Mouse (Mus musculus): ENCODE data around the gene Kcnab1. TPM values are rescaled to one million over a fixed set of nuclear protein-coding genes. Genes with fewer than 3 reads are reported as not detected.

The Kcnab1 gene
- polyA plus RNA-seq, 1 experiment from 2014 or later, result 3.6 TPM

GRCm38 (mm10) chr3:65360163-65360969 is 251.2 kb downstream of the Kcnab1 start:
- Histone ChIP-seq H3K27ac (no peak overlapping the region), H3K9ac (no peak overlapping the region), H3K4me2 (no peak overlapping the region), H3K4me1 (peaks cover 8% of the 10 kb centered on the region; the same call in 1 of the 2 replicates), H3K9me3 (no peaks in the 10 kb centered on the region), H3K27me3 (replicated peaks) (no peaks in the 10 kb centered on the region), H3K36me3 (no peaks in the 10 kb centered on the region), H3K4me3 (replicated peaks) (no peak overlapping the region)
- no peak for ATAC-seq (ENCODE audit: insufficient read depth, low FRiP score, low read depth)
- 32% methylated on average over 8 of the region's 8 CpGs for WGBS

GRCm38 (mm10) chr3:65363438-65363837 is 254.3 kb downstream of the Kcnab1 start:
- no peak overlapping the region for H3K4me2 ChIP-seq
- no peak overlapping the region for H3K4me3 ChIP-seq (replicated peaks)
- H3K9ac ChIP-seq, result no peak overlapping the region
- H3K27ac ChIP-seq, result no peak overlapping the region
- 88% methylated on average over 1 of the region's 1 CpGs for WGBS
- H3K27me3 ChIP-seq (replicated peaks), result no peaks in the 10 kb centered on the region
- H3K4me1 ChIP-seq, result 0 out of 2 replicates have a peak, but pooled peaks cover 3% of the 10 kb centered on the region
- no peak for ATAC-seq (ENCODE audit: insufficient read depth, low FRiP score, low read depth)
- H3K9me3 ChIP-seq, result no peaks in the 10 kb centered on the region
- 0 out of 2 replicates have a peak, but pooled peaks cover 3% of the 10 kb centered on the region for H3K36me3 ChIP-seq

DNA sequence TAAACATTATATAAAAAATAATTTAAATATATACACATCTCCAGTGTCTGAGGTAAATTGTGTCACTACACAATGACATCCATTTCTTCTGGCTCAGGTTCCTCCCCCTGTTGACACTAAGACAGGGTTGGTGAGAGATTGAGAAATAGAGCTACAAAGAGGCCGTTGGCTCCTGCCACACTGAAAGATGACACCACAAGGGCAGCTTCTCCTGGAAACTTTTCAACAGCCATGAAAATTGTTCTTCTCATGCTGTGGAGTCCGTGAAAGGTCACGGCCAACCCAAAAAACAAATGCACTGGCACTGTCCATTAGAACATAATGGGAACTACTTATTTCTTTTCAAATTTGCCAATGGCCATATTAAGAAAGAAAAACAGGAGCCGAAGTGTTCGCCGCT is 256.0 kb downstream of the Kcnab1 start:
- 0 out of 2 replicates have a peak, but pooled peaks cover 3% of the 10 kb centered on the region for H3K4me1 ChIP-seq
- H3K9me3 ChIP-seq, result no peaks in the 10 kb centered on the region
- no peak overlapping the region for H3K4me2 ChIP-seq
- H3K4me3 ChIP-seq (replicated peaks), result no peak overlapping the region
- H3K27me3 ChIP-seq (replicated peaks), result no peaks in the 10 kb centered on the region
- H3K27ac ChIP-seq, result no peak overlapping the region
- H3K9ac ChIP-seq, result no peak overlapping the region
- ATAC-seq (ENCODE audit: insufficient read depth, low FRiP score, low read depth), result no peak
- 72% methylated on average over 6 of the region's 6 CpGs for WGBS
- H3K36me3 ChIP-seq, result 0 out of 2 replicates have a peak, but pooled peaks cover 3% of the 10 kb centered on the region

GRCm38 (mm10) chr3:65365921-65366710 is 256.9 kb downstream of the Kcnab1 start:
- ATAC-seq (ENCODE audit: insufficient read depth, low FRiP score, low read depth), result no peak
- Histone ChIP-seq H3K4me1 (0 out of 2 replicates have a peak, but pooled peaks cover under 1% of the 10 kb centered on the region), H3K9ac (no peak overlapping the region), H3K4me3 (replicated peaks) (no peak overlapping the region), H3K27ac (no peak overlapping the region), H3K27me3 (replicated peaks) (no peaks in the 10 kb centered on the region), H3K9me3 (no peaks in the 10 kb centered on the region), H3K36me3 (0 out of 2 replicates have a peak, but pooled peaks cover 3% of the 10 kb centered on the region), H3K4me2 (no peak overlapping the region)
- WGBS, result 81% methylated on average over 10 of the region's 10 CpGs

- Histone ChIP-seq H3K27me3 (replicated peaks) (no peaks in the 10 kb centered on the region), H3K4me2 (no peak overlapping the region), H3K9me3 (no peaks in the 10 kb centered on the region), H3K9ac (no peak overlapping the region), H3K4me1 (no peaks in the 10 kb centered on the region), H3K36me3 (peaks cover 11% of the 10 kb centered on the region; the same call in 1 of the 2 replicates), H3K4me3 (replicated peaks) (no peak overlapping the region), H3K27ac (no peak overlapping the region)
- WGBS, result 66% methylated on average over 4 of the region's 4 CpGs
- ATAC-seq (ENCODE audit: insufficient read depth, low FRiP score, low read depth), result no peak
Observed at GRCm38 (mm10) chr3:65367944-65368343, 258.8 kb downstream of the Kcnab1 start.

DNA sequence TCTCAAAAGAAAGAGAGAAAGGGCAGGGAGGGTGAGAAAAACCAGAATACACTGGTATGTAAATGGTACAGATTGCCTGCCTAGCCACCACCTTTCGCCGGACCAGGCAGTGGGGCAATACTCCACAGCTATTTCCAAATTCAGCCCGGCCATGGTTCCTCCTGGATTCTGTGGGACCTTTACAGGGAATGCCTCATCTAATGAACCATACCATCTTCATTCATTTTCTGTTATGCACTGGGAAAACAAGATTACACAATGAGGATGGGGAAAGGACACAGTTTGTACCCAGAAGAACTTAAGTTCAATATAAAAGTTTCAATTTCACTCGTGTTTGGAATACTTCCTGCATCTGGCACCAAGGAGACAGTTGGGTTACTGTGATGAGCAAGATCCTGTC is 263.4 kb downstream of the Kcnab1 start:
- Histone ChIP-seq H3K36me3 (peaks cover 17% of the 10 kb centered on the region; the same call in 1 of the 2 replicates), H3K27ac (no peak overlapping the region), H3K27me3 (replicated peaks) (no peaks in the 10 kb centered on the region), H3K4me3 (replicated peaks) (no peak overlapping the region), H3K4me2 (no peak overlapping the region), H3K4me1 (no peaks in the 10 kb centered on the region), H3K9ac (no peak overlapping the region), H3K9me3 (no peaks in the 10 kb centered on the region)
- 86% methylated on average over 4 of the region's 4 CpGs for WGBS
- ATAC-seq (ENCODE audit: insufficient read depth, low FRiP score, low read depth), result no peak

DNA sequence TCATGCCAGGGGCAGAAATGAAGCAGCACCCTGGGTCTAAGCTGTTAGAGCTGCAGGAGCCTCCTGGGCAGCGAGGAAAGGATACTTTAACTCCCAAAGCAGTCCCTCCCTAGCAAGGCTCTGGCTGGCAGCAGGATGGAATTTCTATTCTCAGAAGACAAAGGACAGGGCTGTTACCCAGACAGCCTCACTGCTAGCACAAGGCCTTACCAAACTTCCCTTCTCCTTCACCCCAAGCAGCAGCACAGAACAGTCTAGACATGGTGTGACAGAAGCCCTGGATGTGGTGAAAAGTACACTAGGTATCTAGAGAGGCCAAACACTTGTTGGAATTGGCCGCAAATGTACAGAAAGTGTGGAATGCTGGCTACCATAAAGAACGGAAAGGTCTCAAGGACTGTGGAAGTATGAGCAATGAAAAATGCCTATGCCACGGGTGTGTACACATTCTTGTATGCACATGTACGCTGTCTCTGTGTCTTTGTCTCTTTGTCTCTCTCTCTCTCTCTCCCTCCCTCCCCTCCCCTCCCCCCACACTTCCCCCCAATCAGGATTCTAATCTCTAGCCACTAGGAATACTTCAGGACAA is 264.5 kb downstream of the Kcnab1 start:
- H3K36me3 ChIP-seq, result peaks cover 15% of the 10 kb centered on the region; the same call in 1 of the 2 replicates
- H3K9ac ChIP-seq, result no peak overlapping the region
- no peak overlapping the region for H3K4me2 ChIP-seq
- no peak for ATAC-seq (ENCODE audit: insufficient read depth, low FRiP score, low read depth)
- no peak overlapping the region for H3K27ac ChIP-seq
- no peaks in the 10 kb centered on the region for H3K4me1 ChIP-seq
- H3K9me3 ChIP-seq, result no peaks in the 10 kb centered on the region
- H3K27me3 ChIP-seq (replicated peaks), result no peaks in the 10 kb centered on the region
- no peak overlapping the region for H3K4me3 ChIP-seq (replicated peaks)
- WGBS, result 76% methylated on average over 5 of the region's 5 CpGs

DNA sequence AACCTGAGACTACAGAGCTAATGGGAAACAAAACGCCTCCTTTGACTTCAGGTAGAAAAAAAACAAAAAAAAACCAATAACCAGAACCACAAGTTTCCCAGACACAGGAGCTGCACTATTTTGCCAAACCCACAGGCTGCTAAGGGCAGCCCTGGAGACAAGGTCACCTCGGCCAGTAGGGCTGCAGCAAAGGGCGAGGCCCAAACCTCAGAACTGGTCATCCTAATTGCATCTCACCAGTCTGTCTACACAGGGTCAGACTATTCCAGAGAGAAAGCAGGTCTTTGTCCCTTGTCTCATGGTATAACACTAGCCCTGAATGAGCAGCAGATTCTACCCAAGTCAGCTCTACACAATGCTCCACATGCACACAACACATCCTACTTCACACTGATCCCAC is 265.5 kb downstream of the Kcnab1 start:
- Histone ChIP-seq H3K9ac (no peak overlapping the region), H3K4me1 (no peaks in the 10 kb centered on the region), H3K27ac (no peak overlapping the region), H3K4me2 (no peak overlapping the region), H3K36me3 (peaks cover 15% of the 10 kb centered on the region; the same call in 1 of the 2 replicates), H3K9me3 (no peaks in the 10 kb centered on the region), H3K4me3 (replicated peaks) (no peak overlapping the region), H3K27me3 (replicated peaks) (no peaks in the 10 kb centered on the region)
- WGBS, result 79% methylated on average over 3 of the region's 3 CpGs
- no peak for ATAC-seq (ENCODE audit: insufficient read depth, low FRiP score, low read depth)

DNA sequence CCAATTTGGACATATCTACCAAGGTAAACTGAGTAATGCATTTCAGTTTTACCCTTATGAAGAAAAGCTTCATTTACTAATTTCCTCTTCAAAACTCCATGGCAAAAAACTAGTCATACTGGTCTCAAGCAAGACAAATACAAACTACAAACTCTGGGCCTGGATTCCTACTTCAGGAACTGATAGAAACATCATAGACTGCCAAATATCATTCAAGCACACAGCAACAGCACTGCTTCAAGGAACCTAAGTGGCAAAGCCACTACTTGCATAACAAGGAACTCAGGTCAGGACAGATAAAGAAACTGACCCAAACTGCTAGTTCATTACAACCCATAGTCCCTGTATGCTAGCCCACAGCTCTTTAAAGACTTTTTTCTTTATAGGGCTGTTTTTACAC is 269.5 kb downstream of the Kcnab1 start:
- Histone ChIP-seq H3K4me1 (no peaks in the 10 kb centered on the region), H3K36me3 (peaks cover 22% of the 10 kb centered on the region), H3K4me3 (replicated peaks) (no peak overlapping the region), H3K9me3 (no peaks in the 10 kb centered on the region), H3K9ac (no peak overlapping the region), H3K27ac (no peak overlapping the region), H3K27me3 (replicated peaks) (no peaks in the 10 kb centered on the region), H3K4me2 (no peak overlapping the region)
- no peak for ATAC-seq (ENCODE audit: insufficient read depth, low FRiP score, low read depth)

DNA sequence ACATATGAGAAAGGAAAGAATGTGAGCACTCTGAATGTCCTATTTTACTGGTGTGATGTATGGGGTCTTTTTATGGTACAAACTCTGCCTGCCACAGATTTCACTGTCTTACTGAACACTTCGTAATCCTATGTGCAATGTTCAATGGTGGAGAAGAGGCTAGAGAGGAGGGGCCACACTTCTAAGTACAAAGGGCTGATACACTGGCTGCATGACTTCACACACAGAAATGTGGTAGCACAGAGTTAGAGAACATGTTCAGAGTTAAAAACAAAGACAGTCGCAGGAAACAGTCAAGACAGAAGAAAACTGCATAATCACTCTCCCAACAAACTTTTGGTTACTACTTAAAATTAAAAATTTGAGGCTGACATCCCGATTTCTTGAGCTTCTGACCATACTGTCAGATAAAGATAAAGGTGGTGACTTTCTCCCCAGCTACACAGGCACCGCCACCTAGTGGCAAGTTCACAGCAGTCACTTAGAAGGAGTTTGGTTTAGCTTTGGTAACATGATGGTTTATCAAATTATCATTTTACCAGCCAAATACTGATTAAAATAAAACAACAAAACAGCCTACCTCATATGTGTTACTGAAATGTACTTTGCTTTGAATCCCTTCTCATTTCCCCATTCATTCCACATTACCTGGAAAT is 270.8 kb downstream of the Kcnab1 start:
- no peak for ATAC-seq (ENCODE audit: insufficient read depth, low FRiP score, low read depth)
- Histone ChIP-seq H3K4me1 (no peaks in the 10 kb centered on the region; the same call in 1 of the 2 replicates), H3K36me3 (peaks cover 22% of the 10 kb centered on the region), H3K27me3 (replicated peaks) (no peaks in the 10 kb centered on the region), H3K4me3 (replicated peaks) (no peak overlapping the region), H3K4me2 (no peak overlapping the region), H3K27ac (no peak overlapping the region), H3K9ac (no peak overlapping the region), H3K9me3 (no peaks in the 10 kb centered on the region)
- WGBS, result 63% methylated on average over 4 of the region's 4 CpGs

- H3K4me1 ChIP-seq, result no peaks in the 10 kb centered on the region; the same call in 1 of the 2 replicates
- no peaks in the 10 kb centered on the region for H3K9me3 ChIP-seq
- H3K4me2 ChIP-seq, result no peak overlapping the region
- no peak overlapping the region for H3K4me3 ChIP-seq (replicated peaks)
- peaks cover 21% of the 10 kb centered on the region for H3K36me3 ChIP-seq
- WGBS, result 83% methylated on average over 4 of the region's 4 CpGs
- H3K9ac ChIP-seq, result no peak overlapping the region
- H3K27ac ChIP-seq, result no peak overlapping the region
- no peaks in the 10 kb centered on the region for H3K27me3 ChIP-seq (replicated peaks)
- ATAC-seq (ENCODE audit: insufficient read depth, low FRiP score, low read depth), result no peak
Observed at GRCm38 (mm10) chr3:65381094-65381493, 271.9 kb downstream of the Kcnab1 start.

Measured in stomach, embryonic 15.5 days (tissue).